Mouse (Mus musculus): ENCODE results near the gene Plekhg1. TPM values are rescaled to one million over a fixed set of nuclear protein-coding genes. Genes with fewer than 3 reads are reported as not detected.

Gene Plekhg1
- polyA plus RNA-seq, 1 experiment from 2014 or later: 15.5 TPM

DNA sequence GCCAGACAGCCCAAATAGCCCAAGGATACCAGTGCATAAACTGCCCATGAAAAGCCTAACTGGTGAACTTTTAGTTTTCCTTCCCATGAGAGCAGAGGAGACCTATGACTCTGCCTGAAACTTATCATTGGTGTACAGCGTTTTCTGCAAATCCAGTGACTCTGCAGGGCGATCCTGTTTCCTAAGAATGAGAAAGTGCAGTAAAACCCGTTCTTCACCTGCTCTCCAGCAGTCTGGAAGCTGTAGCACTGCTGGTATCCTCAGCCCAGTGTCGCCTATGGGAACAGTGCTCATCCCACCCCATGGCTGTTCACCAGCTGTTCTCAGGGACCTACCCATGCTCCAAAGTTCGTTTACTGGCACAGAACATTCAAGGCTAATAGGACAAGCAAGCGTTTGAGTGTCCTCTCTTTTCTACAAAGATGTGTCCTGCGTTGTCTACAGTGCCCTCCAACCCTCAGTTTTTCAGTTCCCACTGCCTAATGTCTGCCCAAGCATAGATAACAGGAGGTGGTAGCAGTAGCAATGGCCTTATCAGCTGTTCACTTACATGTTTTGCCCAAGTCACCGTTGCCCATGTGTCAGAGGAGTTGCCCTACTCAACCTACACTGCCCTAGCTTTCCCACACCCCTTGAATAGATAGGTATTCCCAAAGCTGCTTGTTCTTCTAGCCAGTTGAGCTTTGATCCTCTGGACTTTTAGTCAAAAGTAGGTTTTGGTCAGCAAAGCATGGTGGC is 253.4 kb downstream of the Plekhg1 start:
- ATAC-seq (ENCODE audit: low FRiP score): no peak
- WGBS: 88% methylated on average over 8 of the region's 8 CpGs
- no peaks in the 10 kb centered on the region for H3K27me3 ChIP-seq
- H3K4me1 ChIP-seq: no peaks in the 10 kb centered on the region
- H3K9ac ChIP-seq: no peak overlapping the region
- no peak overlapping the region for H3K27ac ChIP-seq
- H3K9me3 ChIP-seq (replicated peaks): no peaks in the 10 kb centered on the region
- H3K4me3 ChIP-seq: no peak overlapping the region
- no peak overlapping the region for H3K4me2 ChIP-seq (replicated peaks)
- H3K36me3 ChIP-seq: no peaks in the 10 kb centered on the region; the same call in 1 of the 2 replicates

GRCm38 (mm10) chr10:3995277-3995676 is 255.1 kb downstream of the Plekhg1 start:
- ATAC-seq (ENCODE audit: low FRiP score): no peak
- WGBS: 87% methylated on average over 4 of the region's 4 CpGs
- Histone ChIP-seq H3K4me3 (no peak overlapping the region), H3K4me2 (replicated peaks) (no peak overlapping the region), H3K9ac (no peak overlapping the region), H3K9me3 (replicated peaks) (no peaks in the 10 kb centered on the region), H3K4me1 (no peaks in the 10 kb centered on the region), H3K27me3 (no peaks in the 10 kb centered on the region), H3K36me3 (no peaks in the 10 kb centered on the region; the same call in 1 of the 2 replicates), H3K27ac (no peak overlapping the region)

DNA sequence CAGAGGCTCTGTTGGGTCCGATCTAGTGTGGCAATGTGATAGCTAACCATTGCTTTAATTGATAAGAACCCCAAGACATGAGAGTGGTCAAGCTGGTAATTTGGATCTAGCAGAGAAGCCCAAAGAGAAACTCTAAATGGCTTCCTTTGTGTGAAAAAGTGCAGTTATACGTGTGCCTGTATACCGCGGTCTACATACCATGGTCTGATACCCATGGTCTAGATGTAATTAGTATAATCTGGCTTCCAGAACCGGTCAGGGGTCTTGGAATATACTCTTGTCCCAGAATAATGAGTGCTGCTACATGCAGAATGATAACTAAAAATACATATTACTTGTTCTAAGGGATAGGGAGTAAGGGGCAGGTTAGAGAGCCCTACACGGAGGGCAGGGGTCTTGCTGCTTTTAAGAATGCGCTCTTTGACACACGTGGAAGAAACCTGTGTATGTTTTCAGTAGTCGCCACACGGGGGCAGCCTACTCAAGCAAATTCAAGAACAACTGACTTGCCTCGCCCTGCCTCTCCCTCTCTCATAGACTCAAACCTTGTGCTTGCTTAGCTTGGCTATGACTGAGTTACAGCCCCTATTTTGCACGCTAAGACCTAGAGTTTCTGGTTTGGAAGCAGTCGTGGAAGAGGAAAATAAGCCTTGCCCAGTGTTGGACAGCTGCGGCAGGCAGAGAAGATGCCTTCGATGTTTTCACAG is 256.2 kb downstream of the Plekhg1 start:
- no peaks in the 10 kb centered on the region for H3K9me3 ChIP-seq (replicated peaks)
- no peak overlapping the region for H3K9ac ChIP-seq
- 57% methylated on average over 15 of the region's 15 CpGs for WGBS
- no peaks in the 10 kb centered on the region for H3K27me3 ChIP-seq
- no peak overlapping the region for H3K27ac ChIP-seq
- peak; percentile 75 for ATAC-seq (ENCODE audit: low FRiP score)
- no peak overlapping the region for H3K4me3 ChIP-seq
- H3K4me1 ChIP-seq: no peaks in the 10 kb centered on the region
- no peak overlapping the region for H3K4me2 ChIP-seq (replicated peaks)
- H3K36me3 ChIP-seq: no peaks in the 10 kb centered on the region; the same call in 1 of the 2 replicates

DNA sequence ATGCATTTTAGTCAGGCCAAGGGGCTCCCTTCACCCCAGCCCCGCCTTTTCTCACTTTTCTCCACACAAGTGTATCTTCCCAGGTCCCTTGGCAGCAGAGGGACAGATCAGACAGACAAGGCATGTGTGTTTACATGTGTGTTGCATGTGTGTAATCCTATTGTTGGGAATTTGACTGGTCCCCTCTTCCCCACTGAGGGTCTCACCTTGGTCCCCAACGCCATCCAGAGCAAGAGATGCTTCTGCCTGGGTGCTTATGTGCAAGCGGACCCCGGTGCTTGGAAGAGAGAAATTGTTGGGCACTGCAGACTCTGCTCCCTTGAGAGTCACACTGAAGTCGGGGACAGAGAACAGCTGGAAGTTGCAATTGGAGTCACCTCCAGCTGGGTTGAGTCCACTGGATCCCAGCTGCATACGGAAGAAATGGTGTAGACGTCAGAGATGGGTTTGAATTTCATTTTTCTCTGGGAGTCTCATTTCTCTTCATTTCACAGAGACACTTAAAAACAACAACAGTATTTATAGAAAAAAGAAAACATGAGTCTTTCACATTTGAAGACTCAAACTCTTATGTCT is 257.8 kb downstream of the Plekhg1 start:
- no peak overlapping the region for H3K4me3 ChIP-seq
- no peaks in the 10 kb centered on the region for H3K9me3 ChIP-seq (replicated peaks)
- no peaks in the 10 kb centered on the region for H3K4me1 ChIP-seq
- H3K36me3 ChIP-seq: no peaks in the 10 kb centered on the region
- H3K27me3 ChIP-seq: no peaks in the 10 kb centered on the region
- WGBS: 86% methylated on average over 7 of the region's 7 CpGs
- no peak for ATAC-seq (ENCODE audit: low FRiP score)
- no peak overlapping the region for H3K9ac ChIP-seq
- H3K27ac ChIP-seq: no peak overlapping the region
- no peak overlapping the region for H3K4me2 ChIP-seq (replicated peaks)

GRCm38 (mm10) chr10:4002711-4003110 is 262.5 kb downstream of the Plekhg1 start:
- H3K9ac ChIP-seq: no peak overlapping the region
- ATAC-seq (ENCODE audit: low FRiP score): no peak
- no peaks in the 10 kb centered on the region for H3K27me3 ChIP-seq
- H3K27ac ChIP-seq: no peak overlapping the region
- no peak overlapping the region for H3K4me3 ChIP-seq
- 0 out of 2 replicates have a peak, but pooled peaks cover 4% of the 10 kb centered on the region for H3K4me1 ChIP-seq
- WGBS: 84% methylated on average over 5 of the region's 5 CpGs
- no peak overlapping the region for H3K4me2 ChIP-seq (replicated peaks)
- no peaks in the 10 kb centered on the region for H3K9me3 ChIP-seq (replicated peaks)
- H3K36me3 ChIP-seq: no peaks in the 10 kb centered on the region

- H3K36me3 ChIP-seq: no peaks in the 10 kb centered on the region
- WGBS: 85% methylated on average over 7 of the region's 7 CpGs
Measured at GRCm38 (mm10) chr10:4005191-4005590, 265.0 kb downstream of the Plekhg1 start.

DNA sequence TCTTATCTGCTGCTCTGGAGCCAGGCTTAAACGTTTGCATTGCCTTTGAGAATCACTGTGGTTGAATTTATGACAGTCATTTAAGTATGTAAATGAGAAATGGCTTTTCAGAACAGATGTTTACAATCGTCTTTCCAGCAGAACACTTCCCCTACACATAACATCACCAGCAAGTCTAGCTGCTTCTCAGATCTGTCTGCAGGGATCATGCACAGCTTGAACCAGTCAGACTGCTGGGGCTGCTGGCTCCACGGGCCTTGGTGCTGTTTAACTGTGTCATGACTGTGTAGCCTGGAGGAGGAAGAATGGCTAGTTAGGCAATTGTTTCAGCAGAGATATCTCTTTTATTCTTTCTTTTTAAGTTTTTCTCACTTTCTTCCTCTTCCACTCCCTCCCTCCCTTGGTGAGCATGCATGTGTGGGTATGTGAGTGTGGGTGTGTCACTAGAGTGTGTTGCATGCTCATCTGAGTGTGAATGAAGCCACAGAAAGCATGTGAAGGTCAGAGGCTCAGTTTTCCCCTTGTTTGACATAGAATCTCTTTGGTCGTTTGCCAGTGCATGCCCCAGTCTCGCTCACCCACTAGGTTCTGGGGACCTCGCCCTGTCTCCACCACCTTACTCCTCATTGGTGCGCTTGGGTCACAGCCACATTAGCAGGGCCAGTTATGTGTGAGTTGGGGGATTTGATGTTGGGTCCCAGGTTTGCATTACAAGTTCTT is 266.3 kb downstream of the Plekhg1 start:
- Histone ChIP-seq H3K36me3 (no peaks in the 10 kb centered on the region), H3K9me3 (replicated peaks) (no peaks in the 10 kb centered on the region), H3K9ac (no peak overlapping the region), H3K4me2 (replicated peaks) (no peak overlapping the region), H3K27me3 (no peaks in the 10 kb centered on the region), H3K4me1 (0 out of 2 replicates have a peak, but pooled peaks cover 4% of the 10 kb centered on the region), H3K27ac (no peak overlapping the region), H3K4me3 (no peak overlapping the region)
- no peak for ATAC-seq (ENCODE audit: low FRiP score)
- 63% methylated on average over 7 of the region's 7 CpGs for WGBS

More at GRCm38 (mm10) chr10:4005191-4005590, 265.0 kb downstream of the Plekhg1 start:
- Histone ChIP-seq H3K4me2 (replicated peaks) (no peak overlapping the region), H3K9ac (no peak overlapping the region), H3K4me3 (no peak overlapping the region), H3K27ac (no peak overlapping the region), H3K4me1 (0 out of 2 replicates have a peak, but pooled peaks cover 4% of the 10 kb centered on the region), H3K9me3 (replicated peaks) (no peaks in the 10 kb centered on the region), H3K27me3 (no peaks in the 10 kb centered on the region)
- ATAC-seq (ENCODE audit: low FRiP score): no peak

Other genes starting within 250 kb of the Plekhg1 start
- 0.23 TPM in 1 of 2 replicates, not detected in the other for gene Iyd, start 200.1 kb upstream of the Plekhg1 start, polyA plus RNA-seq (2016; fragmentation: Nextera tagmentation; extraction: Ambion mirVana)
- gene Mthfd1l, start 232.8 kb downstream of the Plekhg1 start, polyA plus RNA-seq (2016; fragmentation: Nextera tagmentation; extraction: Ambion mirVana): 8.3 and 9.1 TPM in 2 replicates

Data from hindbrain, embryonic 12.5 days (tissue).